Mouse (Mus musculus) regulatory T cell (primary cell): ENCODE results near the gene Rab11fip4.

Source experiments
- in situ Hi-C: fragments of 300-600 bp; cut with MboI, MseI; formaldehyde crosslinking; loops from one replicate; pipeline ENCODE4 v1.15.1; 2025; ENCODE audit warnings: high pct_unique_total_duplicates

Gene Rab11fip4

DNA sequence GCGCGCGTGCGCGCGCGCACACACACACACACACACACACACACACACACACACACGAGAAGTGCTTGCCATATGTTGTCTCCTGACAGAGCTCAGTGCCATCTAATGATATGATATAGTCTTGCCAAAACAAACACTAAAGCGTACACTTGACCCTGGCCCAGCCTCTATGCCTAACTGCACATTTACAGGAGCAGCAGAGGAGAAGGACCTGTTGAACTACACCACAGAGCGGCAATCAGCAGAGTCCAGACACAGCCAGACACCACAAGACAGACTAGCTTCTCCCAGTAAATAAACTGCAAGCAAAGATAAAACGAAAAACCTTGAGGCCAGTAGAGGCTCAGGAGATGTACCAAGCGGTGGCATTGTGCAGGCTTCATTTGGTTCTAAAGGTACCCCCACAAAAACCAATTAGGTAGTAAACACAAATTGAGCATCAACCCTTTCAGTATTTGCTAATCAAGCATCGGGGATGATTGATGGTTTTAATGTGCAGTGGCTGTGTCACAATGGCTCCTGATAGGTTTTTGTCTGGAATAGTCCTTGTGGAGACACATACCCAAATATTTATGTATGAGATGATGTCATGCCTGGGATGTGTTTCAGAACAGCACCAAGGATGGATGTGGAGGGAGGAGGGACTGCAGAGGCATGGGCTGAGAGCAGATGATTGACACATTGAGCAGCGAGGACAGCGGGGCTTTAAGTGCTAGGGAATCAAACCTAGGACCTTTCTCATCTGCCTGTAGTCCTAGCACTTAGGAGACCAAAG lies 145.4 kb downstream of the Rab11fip4 start:
- in situ Hi-C loops, result loop anchor here (5.0 kb wide), 1 partner anchor 939 kb away; no protein-coding TSS in a partner anchor

GRCm38 (mm10) chr11:79737126-79737697 lies 146.2 kb downstream of the Rab11fip4 start:
- in situ Hi-C loops, result loop anchor here (5.0 kb wide), 1 partner anchor 940 kb away; no protein-coding TSS in a partner anchor

- in situ Hi-C loops, result loop anchor here (5.0 kb wide), 1 partner anchor 941 kb away; no protein-coding TSS in a partner anchor
These were observed 147.0 kb downstream of the Rab11fip4 start for GRCm38 (mm10) chr11:79737865-79738502.

DNA sequence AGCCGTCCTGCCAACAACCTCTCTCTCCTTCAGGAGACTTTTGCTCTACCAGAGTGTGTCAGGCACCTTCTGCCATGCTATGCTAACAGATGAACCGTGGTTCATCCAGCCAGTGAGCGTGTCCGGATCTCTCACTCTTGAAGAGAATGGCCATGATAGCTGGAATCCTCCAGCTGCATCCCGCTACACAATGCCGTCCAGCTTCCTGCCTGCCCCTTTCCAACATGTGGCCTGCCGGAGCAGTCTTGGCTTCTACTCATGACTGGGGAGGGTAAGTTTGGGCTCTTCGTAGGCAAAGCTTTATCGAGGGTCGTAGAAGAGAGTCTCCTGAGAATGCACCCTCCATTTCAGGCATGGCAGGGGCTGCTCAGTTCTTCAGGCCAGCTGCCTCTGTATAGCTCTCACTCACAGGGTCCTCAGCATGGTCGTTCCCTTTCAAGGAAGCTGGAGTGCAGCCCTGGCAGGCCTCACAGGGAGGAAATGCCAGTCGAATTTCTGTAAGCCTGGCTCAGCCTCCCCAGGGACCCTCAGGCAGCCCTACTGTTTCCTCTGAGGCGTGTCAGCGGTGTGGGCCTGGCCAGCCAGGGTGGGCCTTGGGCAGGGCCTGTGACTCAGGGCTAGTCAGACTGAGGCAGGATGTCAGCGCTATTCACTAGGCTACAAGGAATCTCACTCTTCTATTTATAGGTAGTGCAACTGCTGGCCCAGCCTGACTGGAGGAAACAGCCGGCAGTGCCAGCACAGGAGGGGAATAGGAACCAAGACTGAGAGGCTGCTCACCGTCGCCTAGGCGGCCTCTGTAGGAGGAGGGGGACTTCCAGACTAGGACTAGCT lies 147.9 kb downstream of the Rab11fip4 start:
- in situ Hi-C loops, result loop anchor here (5.0 kb wide), 1 partner anchor 942 kb away; no protein-coding TSS in a partner anchor

GRCm38 (mm10) chr11:79740740-79741512 lies 149.9 kb downstream of the Rab11fip4 start:
- in situ Hi-C loops, result no loop called here

- in situ Hi-C loops, result no loop called here
These were observed 155.6 kb downstream of the Rab11fip4 start for GRCm38 (mm10) chr11:79746552-79747102.
